Mouse (Mus musculus): Measurements from ENCODE around the gene Olfr10.

DNA sequence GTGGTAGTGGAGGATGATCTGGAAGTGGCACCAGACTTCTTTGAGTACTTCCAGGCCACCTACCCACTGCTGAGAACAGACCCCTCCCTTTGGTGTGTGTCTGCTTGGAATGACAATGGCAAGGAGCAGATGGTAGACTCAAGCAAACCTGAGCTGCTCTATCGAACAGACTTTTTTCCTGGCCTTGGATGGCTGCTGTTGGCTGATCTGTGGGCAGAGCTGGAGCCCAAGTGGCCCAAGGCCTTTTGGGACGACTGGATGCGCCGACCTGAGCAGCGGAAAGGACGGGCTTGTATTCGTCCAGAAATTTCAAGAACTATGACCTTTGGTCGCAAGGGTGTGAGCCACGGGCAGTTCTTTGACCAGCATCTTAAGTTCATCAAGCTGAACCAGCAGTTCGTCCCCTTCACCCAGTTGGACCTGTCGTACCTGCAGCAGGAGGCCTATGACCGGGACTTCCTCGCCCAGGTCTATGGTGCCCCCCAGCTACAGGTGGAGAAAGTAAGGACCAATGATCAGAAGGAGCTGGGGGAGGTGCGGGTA lies 43.2 kb upstream of the Olfr10 start:
- TF ChIP-seq CEBPB (IDR thresholded peaks at IDR 0.05; ENCODE audit: low read depth), result no peak
- no peak for TF ChIP-seq CTCF (IDR thresholded peaks at IDR 0.05; ENCODE audit: control insufficient read depth, insufficient read depth, insufficient read length)
- TF ChIP-seq USF1 (IDR thresholded peaks at IDR 0.05; ENCODE audit: low read depth), result no peak
- no peak for TF ChIP-seq MAX (IDR thresholded peaks at IDR 0.05)
- TF ChIP-seq FOSL1 (IDR thresholded peaks at IDR 0.05; ENCODE audit: insufficient read depth, low read length, poor library complexity, severe bottlenecking), result no peak
- TF ChIP-seq MYOG (IDR thresholded peaks at IDR 0.05; ENCODE audit: control insufficient read depth, extremely low read depth, insufficient read length), result no peak
